Mouse (Mus musculus): Measurements from ENCODE around the gene Ddr2.

DNA sequence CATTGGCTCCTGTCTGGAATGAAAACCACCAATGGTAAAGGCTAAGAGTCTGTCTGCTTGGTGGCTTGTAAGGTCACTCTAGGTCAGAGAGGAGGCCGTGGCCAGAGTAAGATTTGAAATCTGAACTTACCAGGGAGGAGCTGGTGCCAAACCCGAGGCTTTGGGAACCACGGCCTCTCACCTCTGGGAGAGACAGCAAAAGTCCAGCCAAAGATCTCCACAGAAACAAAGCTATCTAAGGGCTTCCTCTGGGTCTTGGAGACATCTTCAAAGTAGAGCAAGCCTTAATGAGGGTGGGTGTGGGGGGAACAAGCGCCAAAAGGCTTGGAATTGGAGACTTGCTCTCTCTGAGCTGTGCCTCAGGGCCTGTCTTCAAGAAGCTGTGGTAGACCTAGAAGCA is 62.1 kb downstream of the Ddr2 start:
- no peak for TF ChIP-seq CTCF (IDR thresholded peaks at IDR 0.05; ENCODE audit: control insufficient read depth, insufficient read depth, insufficient read length)
- TF ChIP-seq USF1 (IDR thresholded peaks at IDR 0.05; ENCODE audit: low read depth): no peak
- TF ChIP-seq CEBPB (IDR thresholded peaks at IDR 0.05; ENCODE audit: low read depth): no peak
- no peak for TF ChIP-seq MAX (IDR thresholded peaks at IDR 0.05)
- TF ChIP-seq MYOG (IDR thresholded peaks at IDR 0.05; ENCODE audit: control insufficient read depth, extremely low read depth, insufficient read length): no peak
